Mouse (Mus musculus) c-Kit-positive CD71-positive TER-119-negative erythroid progenitor cells, embryonic 14.5 days (primary cell): Measurements from ENCODE around the gene Sergef.
"Not testable (repeated sequence)": the region's sequence is repeated elsewhere in the genome, so short reads cannot be mapped to it uniquely, and the experiment has no call there.

Experiments
- DNase-seq: peaks from one replicate; pipeline ENCODE4 v3.0.0-alpha.2; 2013; ENCODE audit warnings: low read depth

Gene Sergef

GRCm38 (mm10) chr7:46639692-46640031, at the start of gene Sergef:
Sergef (minus strand) TSS chr7:46639807.
- DNase-seq = peak; percentile 82

GRCm38 (mm10) chr7:46686827-46687226, 47.2 kb upstream of the Sergef start:
- DNase-seq = no peak

GRCm38 (mm10) chr7:46680732-46681131, 41.1 kb upstream of the Sergef start:
- no peak for DNase-seq

GRCm38 (mm10) chr7:46679044-46679443, 39.4 kb upstream of the Sergef start:
- not testable (repeated sequence) for DNase-seq

- no peak for DNase-seq
These were observed 38.8 kb upstream of the Sergef start for GRCm38 (mm10) chr7:46678417-46678816.

GRCm38 (mm10) chr7:46676808-46677360, 37.3 kb upstream of the Sergef start:
- DNase-seq = no peak

- peak; percentile 40 for DNase-seq
These were observed 36.3 kb upstream of the Sergef start for GRCm38 (mm10) chr7:46675886-46676285.

GRCm38 (mm10) chr7:46675061-46675460, 35.5 kb upstream of the Sergef start:
- no peak for DNase-seq

GRCm38 (mm10) chr7:46672160-46672672, 32.6 kb upstream of the Sergef start, which contains the start of gene Tph1:
Tph1 (minus strand) TSS chr7:46672537.
- no peak for DNase-seq

GRCm38 (mm10) chr7:46667256-46667655, 27.6 kb upstream of the Sergef start:
- DNase-seq = no peak

- no peak for DNase-seq
These were observed 25.6 kb upstream of the Sergef start for GRCm38 (mm10) chr7:46665236-46665635.

GRCm38 (mm10) chr7:46661591-46662090, 22.0 kb upstream of the Sergef start:
- no peak for DNase-seq

GRCm38 (mm10) chr7:46652279-46652678, 12.7 kb upstream of the Sergef start:
- DNase-seq = no peak

GRCm38 (mm10) chr7:46650231-46650630, 10.6 kb upstream of the Sergef start:
- DNase-seq = not testable (repeated sequence)

- DNase-seq = no peak
These were observed 9.0 kb upstream of the Sergef start for GRCm38 (mm10) chr7:46648431-46649140.

GRCm38 (mm10) chr7:46643172-46643571, 3.6 kb upstream of the Sergef start:
- no peak for DNase-seq

GRCm38 (mm10) chr7:46640062-46640461, 455 bp upstream of the Sergef start:
- DNase-seq = no peak

- peak; percentile 8 for DNase-seq
These were observed 517 bp downstream of the Sergef start for GRCm38 (mm10) chr7:46638889-46639691.

- DNase-seq = no peak
These were observed 11.1 kb downstream of the Sergef start for GRCm38 (mm10) chr7:46628375-46628975.

GRCm38 (mm10) chr7:46623979-46624378, 15.6 kb downstream of the Sergef start:
- DNase-seq = no peak

- DNase-seq = no peak
These were observed 21.0 kb downstream of the Sergef start for GRCm38 (mm10) chr7:46618416-46619110.
